Comparison of ENCODE assay signal across 8 mouse cellular contexts in the genomic region with DNA sequence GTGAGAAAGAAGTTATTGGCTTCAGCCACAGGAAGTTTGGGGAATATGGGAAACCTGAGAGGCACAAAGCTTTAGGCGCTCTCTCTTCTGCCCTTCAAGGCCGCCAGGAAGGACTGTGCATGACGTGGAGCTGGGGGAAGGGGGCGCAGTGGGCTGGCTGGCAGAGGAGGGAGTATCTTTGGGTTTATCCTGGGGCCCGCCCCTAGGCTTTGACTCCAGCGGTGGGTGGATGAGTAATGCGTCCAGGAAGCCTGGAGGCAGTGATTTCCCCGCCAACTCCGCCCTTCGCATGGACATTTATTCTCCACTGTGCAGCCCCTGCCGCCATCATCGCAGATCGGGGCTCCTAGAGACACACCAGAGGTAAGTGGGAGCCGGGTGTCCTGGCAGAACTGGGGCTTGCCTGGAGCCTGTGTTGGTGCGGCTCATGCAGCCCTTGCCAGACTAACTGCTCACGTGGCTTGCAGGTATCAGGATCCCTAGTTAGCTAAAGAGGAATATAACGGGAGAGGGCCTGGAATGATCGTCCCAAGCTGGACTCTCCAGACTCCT. TPM values are rescaled to one million over a fixed set of nuclear protein-coding genes. Genes with fewer than 3 reads are reported as not detected.
DNase-seq lines count a peak whose midpoint lies in the region; ATAC-seq and TF ChIP-seq lines count a peak whose summit lies in the region.

A gene (plus strand): TSS at position 205 of the 552 bp plus-strand sequence.

- peak within 1 kb of the TSS; percentile 46 for H3K4me2 ChIP-seq in embryonic facial prominence, embryonic 12.5 days (replicated peaks)
- peak within 1 kb of the TSS; percentile 64 for H3K4me2 ChIP-seq in heart, embryonic 16.5 days (ENCODE audit: low read depth, low read length)

- ATAC-seq in embryonic facial prominence, embryonic 12.5 days (ENCODE audit: insufficient number of reproducible peaks, insufficient read depth, low FRiP score, low TSS enrichment) = peak; percentile 68; the same call in 1 of the 2 replicates
- ATAC-seq in heart, embryonic 16.5 days (replicated peaks; ENCODE audit: extremely low read depth, insufficient read depth, low FRiP score) = peak; percentile 78

- no peak for TF ChIP-seq CTCF in liver, adult 2 months (IDR thresholded peaks at IDR 0.05; ENCODE audit: low read depth, low read length)

- H3K27me3 ChIP-seq in embryonic facial prominence, embryonic 12.5 days = no peaks in the 10 kb centered on the region
- no peaks in the 10 kb centered on the region for H3K27me3 ChIP-seq in heart, embryonic 16.5 days (ENCODE audit: control insufficient read depth, insufficient read depth, low read length)
- H3K27me3 ChIP-seq in liver, adult 2 months (ENCODE audit: control insufficient read depth, insufficient read depth, low read length) = no peaks in the 10 kb centered on the region

- no peak for TF ChIP-seq POLR2A in liver, adult 2 months (IDR thresholded peaks at IDR 0.05; ENCODE audit: extremely low read depth, insufficient read depth, low read length)

- H3K4me1 ChIP-seq in embryonic facial prominence, embryonic 12.5 days = no peaks in the 10 kb centered on the region
- H3K4me1 ChIP-seq in heart, embryonic 16.5 days (ENCODE audit: control insufficient read depth, insufficient read depth, low read length) = no peaks in the 10 kb centered on the region
- no peaks in the 10 kb centered on the region for H3K4me1 ChIP-seq in liver, adult 2 months (ENCODE audit: control insufficient read depth, insufficient read depth, low read length)

- WGBS in embryonic facial prominence, embryonic 12.5 days = 19% methylated on average over 18 of the region's 18 CpGs
- WGBS in heart, embryonic 16.5 days = 15% methylated on average over 18 of the region's 18 CpGs
- 11% methylated on average over 17 of the region's 18 CpGs for WGBS in liver, adult 2 months

- H3K79me2 ChIP-seq in liver, adult 2 months (ENCODE audit: control insufficient read depth, insufficient read depth, low read length) = no peaks in the 10 kb centered on the region

- no peak within 1 kb of the TSS for H3K9ac ChIP-seq in embryonic facial prominence, embryonic 12.5 days
- peak within 1 kb of the TSS; percentile 53 for H3K9ac ChIP-seq in heart, embryonic 16.5 days (ENCODE audit: low read length)
- H3K9ac ChIP-seq in liver, adult 2 months (ENCODE audit: low read depth, low read length) = no peak within 1 kb of the TSS

- peak within 1 kb of the TSS; percentile 27 for H3K4me3 ChIP-seq in embryonic facial prominence, embryonic 12.5 days
- peak within 1 kb of the TSS; percentile 41 for H3K4me3 ChIP-seq in heart, embryonic 16.5 days (ENCODE audit: low read length)
- H3K4me3 ChIP-seq in liver, adult 2 months (ENCODE audit: insufficient read depth, low read depth, low read length) = peak within 1 kb of the TSS; percentile 38; the same call in 1 of the 2 replicates

- no peak within 1 kb of the TSS for H3K27ac ChIP-seq in embryonic facial prominence, embryonic 12.5 days
- H3K27ac ChIP-seq in heart, embryonic 16.5 days (ENCODE audit: low read length) = no peak within 1 kb of the TSS
- H3K27ac ChIP-seq in liver, adult 2 months (replicated peaks; ENCODE audit: insufficient read depth, low read depth, low read length) = no peak within 1 kb of the TSS

- no peaks in the 10 kb centered on the region for H3K36me3 ChIP-seq in embryonic facial prominence, embryonic 12.5 days
- no peaks in the 10 kb centered on the region for H3K36me3 ChIP-seq in heart, embryonic 16.5 days (ENCODE audit: control insufficient read depth, insufficient read depth)
- no peaks in the 10 kb centered on the region for H3K36me3 ChIP-seq in liver, adult 2 months (ENCODE audit: control insufficient read depth, insufficient read depth, low read length)

- H3K9me3 ChIP-seq in embryonic facial prominence, embryonic 12.5 days = no peaks in the 10 kb centered on the region
- no peaks in the 10 kb centered on the region for H3K9me3 ChIP-seq in heart, embryonic 16.5 days (replicated peaks; ENCODE audit: control insufficient read depth, low read length)

- DNase-seq in right cerebral cortex, postnatal 36 days (ENCODE audit: low spot score in 2 of 2) = peak; percentile 12 to 19
- DNase-seq in right cerebral cortex, postnatal 10 days (ENCODE audit: low spot score in 2 of 2) = no peak
- no peak for DNase-seq in liver, adult 2 months (ENCODE audit: extremely low read depth, low read depth, low spot score)
- peak; percentile 40 for DNase-seq in neural tube, embryonic 10.5 days (ENCODE audit: extremely low spot score, low spot score)
- DNase-seq in cerebellum, adult 18-20 months = no peak
- DNase-seq in frontal cortex, postnatal 25 days (ENCODE audit: low spot score in 2 of 2) = no peak

RNA-seq across cellular contexts. Expression of the gene that starts here (rescaled TPM):
- polyA plus RNA-seq in embryonic facial prominence, embryonic 12.5 days (2016; fragmentation: Nextera tagmentation; extraction: Ambion mirVana) = 16.0 and 17.9 TPM in 2 replicates
- polyA plus RNA-seq in heart, embryonic 16.5 days (2015; fragmentation: Nextera tagmentation; extraction: Ambion mirVana) = 21.7 and 22.0 TPM in 2 replicates
- total RNA-seq in liver, adult 2 months (2014; rRNA removed) = not detected in 2 replicates
- polyA plus RNA-seq in liver, adult 2 months (2012; rRNA removed) = 0.28 and 0.72 TPM in 2 replicates

Comparison
In these comparisons a context has a peak if more than half of its experiments do, and no peak if none do; other contexts are left out.
1. DNase-seq: peak in right cerebral cortex, postnatal 36 days (2 of 2) and neural tube, embryonic 10.5 days (single experiment); none in right cerebral cortex, postnatal 10 days (0 of 2), liver, adult 2 months (single experiment), cerebellum, adult 18-20 months (0 of 2) and frontal cortex, postnatal 25 days (0 of 2).
2. Peak in every context shown above with its lines, with median percentiles within 50 percentile points of each other: H3K4me3 ChIP-seq.